Mouse (Mus musculus) thymus, adult 2 months (tissue): ENCODE data around the gene Mllt6. TPM values are rescaled to one million over a fixed set of nuclear protein-coding genes. Genes with fewer than 3 reads are reported as not detected.
A peak's percentile ranks its signal among the peaks of the same experiment; 100 is the strongest.

Source experiments
- DNase-seq: peaks from one replicate; pipeline ENCODE4 v3.0.0; 2021
- H3K27ac ChIP-seq: fragments of 200-500 bp; 2 replicates; pipeline ENCODE4 v1.5.1; 2012; ENCODE audit warnings: low read length, control low read depth; ENCODE audit not compliant: control insufficient read depth, insufficient read depth
- H3K27me3 ChIP-seq: fragments of 200-500 bp; 2 replicates; pipeline ENCODE4 v1.6.1; 2012; ENCODE audit warnings: mild to moderate bottlenecking, low read length, moderate library complexity, mixed read lengths; ENCODE audit not compliant: control insufficient read depth, insufficient read depth
- H3K36me3 ChIP-seq: fragments of 200-500 bp; 2 replicates; pipeline ENCODE4 v1.6.1; 2012; ENCODE audit warnings: mild to moderate bottlenecking, low read length, moderate library complexity; ENCODE audit not compliant: control insufficient read depth, insufficient read depth
- H3K4me1 ChIP-seq: fragments of 200-500 bp; replicated peaks from 2 replicates; pipeline ENCODE4 v1.6.1; 2012; ENCODE audit warnings: low read length; ENCODE audit not compliant: control insufficient read depth, insufficient read depth
- H3K4me3 ChIP-seq: fragments of 200-500 bp; 2 replicates; pipeline ENCODE4 v1.5.1; 2012; ENCODE audit warnings: mild to moderate bottlenecking, low read length, control low read depth, moderate library complexity; ENCODE audit not compliant: control insufficient read depth, insufficient read depth
- CTCF ChIP-seq: fragments of 200-500 bp; IDR thresholded peaks from 2 replicates; pipeline ENCODE4 v1.5.1; 2012; ENCODE audit warnings: mild to moderate bottlenecking, control low read depth, low read length, moderate library complexity, borderline replicate concordance; ENCODE audit not compliant: control insufficient read depth, poor library complexity, insufficient read depth; ENCODE audit errors: extremely low read depth
- POLR2A ChIP-seq: fragments of 200-500 bp; IDR thresholded peaks from 2 replicates; pipeline ENCODE4 v1.6.1; 2012; ENCODE audit warnings: mild to moderate bottlenecking, low read length, control low read depth, moderate library complexity; ENCODE audit not compliant: control insufficient read depth, poor library complexity, insufficient read depth; ENCODE audit errors: extremely low read depth
- WGBS: fragments of 180-500 bp; shearing (Covaris S2); methylation state at CpG from one replicate; pipeline ENCODE4 v1.1.7; 2018; 5-methylcytosine and 5-hydroxymethylcytosine counted together
- polyA plus RNA-seq: library from polyadenylated mRNA; depleted of rRNA; stranded (reverse); fragments of >200 nt; gene quantifications from 2 replicates; pipeline ENCODE4 v1.2.3, GENCODE M21; 2012

Gene Mllt6
- polyA plus RNA-seq, 1 experiment, result 89.5 TPM

GRCm38 (mm10) chr11:97712286-97712685 is 49.1 kb downstream of the Mllt6 start:
- H3K4me1 ChIP-seq, result peaks cover 10% of the 10 kb centered on the region
- H3K4me3 ChIP-seq, result no peak overlapping the region
- H3K27ac ChIP-seq, result no peak overlapping the region
- peaks cover 28% of the 10 kb centered on the region for H3K36me3 ChIP-seq
- no peaks in the 10 kb centered on the region for H3K27me3 ChIP-seq
- TF ChIP-seq POLR2A (no peak), CTCF (no peak)
- DNase-seq, result no peak
- 98% methylated on average over 15 of the region's 15 CpGs for WGBS

- WGBS, result 95% methylated on average over 8 of the region's 8 CpGs
- no peak for TF ChIP-seq CTCF
- no peak for TF ChIP-seq POLR2A
- Histone ChIP-seq H3K27me3 (no peaks in the 10 kb centered on the region), H3K36me3 (peaks cover 30% of the 10 kb centered on the region), H3K27ac (no peak overlapping the region), H3K4me1 (peaks cover 19% of the 10 kb centered on the region), H3K4me3 (no peak overlapping the region)
- no peak for DNase-seq
Measured at GRCm38 (mm10) chr11:97713896-97714295, 50.7 kb downstream of the Mllt6 start.

GRCm38 (mm10) chr11:97714356-97714755 is 51.1 kb downstream of the Mllt6 start:
- 98% methylated on average over 3 of the region's 3 CpGs for WGBS
- no peaks in the 10 kb centered on the region for H3K27me3 ChIP-seq
- TF ChIP-seq CTCF (no peak), POLR2A (no peak)
- H3K36me3 ChIP-seq, result peaks cover 31% of the 10 kb centered on the region
- H3K4me3 ChIP-seq, result no peak overlapping the region
- H3K4me1 ChIP-seq, result peaks cover 23% of the 10 kb centered on the region
- no peak for DNase-seq
- H3K27ac ChIP-seq, result no peak overlapping the region

DNA sequence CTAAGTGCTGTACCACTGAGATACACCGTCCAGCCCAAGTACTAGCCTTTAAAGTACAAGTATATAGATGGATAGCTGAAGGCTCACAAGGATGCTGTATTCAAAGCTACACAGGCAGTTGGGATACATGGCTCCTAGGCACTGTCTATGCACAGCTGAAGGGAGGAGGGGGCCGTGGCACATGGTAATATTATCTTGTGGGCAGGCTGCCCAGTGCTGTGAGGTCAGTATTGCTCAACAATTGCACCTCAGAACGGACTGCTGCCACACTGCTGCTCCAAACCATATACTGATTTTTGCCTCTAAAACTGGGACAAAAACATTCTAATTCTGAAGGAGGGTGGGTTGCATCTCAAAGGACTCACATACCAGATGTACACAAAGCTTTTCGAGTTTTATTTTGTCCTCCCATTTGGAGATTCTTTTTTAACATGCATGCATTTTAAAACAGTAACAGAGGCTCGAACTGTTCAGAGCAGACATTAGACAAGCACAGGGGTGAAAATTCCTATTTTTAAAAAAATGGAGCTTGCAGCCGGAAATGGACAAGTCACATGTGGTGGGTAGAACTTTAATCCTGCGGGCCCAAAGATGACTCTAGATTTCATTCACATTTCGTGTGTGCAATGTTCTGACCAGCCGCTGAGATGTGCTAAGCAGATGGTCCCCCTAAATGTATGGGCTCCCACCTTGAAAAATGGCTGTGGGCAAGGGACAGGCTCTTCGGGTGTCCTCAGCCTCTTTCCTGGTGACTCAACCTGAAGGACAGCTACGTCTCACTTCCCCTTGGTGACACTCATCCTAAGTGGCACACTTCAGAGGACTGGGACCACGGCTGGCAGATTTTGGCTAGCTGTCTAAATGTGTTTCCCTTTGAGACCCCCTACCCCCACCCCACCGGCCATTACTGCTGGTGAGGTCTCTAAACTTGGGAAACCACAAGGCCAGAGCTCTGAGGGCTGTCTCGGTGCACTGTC is 51.9 kb downstream of the Mllt6 start:
- Histone ChIP-seq H3K27me3 (no peaks in the 10 kb centered on the region), H3K4me3 (no peak overlapping the region), H3K36me3 (peaks cover 37% of the 10 kb centered on the region), H3K27ac (no peak overlapping the region), H3K4me1 (peaks cover 29% of the 10 kb centered on the region)
- TF ChIP-seq POLR2A (no peak), CTCF (no peak)
- WGBS, result 92% methylated on average over 14 of the region's 14 CpGs
- DNase-seq, result no peak

DNA sequence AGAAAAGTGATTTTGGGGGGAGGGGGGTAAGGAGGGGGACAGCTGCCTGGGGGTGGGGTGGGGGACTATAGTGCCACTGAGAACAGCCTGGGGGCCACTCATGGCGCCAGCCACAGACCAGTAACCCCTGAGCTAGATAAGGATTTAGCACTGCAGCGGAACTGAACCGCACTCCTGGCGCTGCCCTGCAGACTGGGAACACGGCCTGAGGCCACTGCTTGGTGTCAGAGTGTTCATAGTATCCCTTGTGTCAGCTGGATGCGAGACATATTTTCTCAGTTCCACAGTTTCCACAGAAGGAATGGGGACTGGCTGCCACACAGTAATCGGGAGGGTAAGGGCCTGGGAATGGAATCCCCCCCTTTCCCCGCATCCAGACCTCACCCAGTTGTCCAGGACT is 52.8 kb downstream of the Mllt6 start:
- TF ChIP-seq CTCF (no peak), POLR2A (no peak)
- Histone ChIP-seq H3K36me3 (peaks cover 39% of the 10 kb centered on the region), H3K4me1 (peaks cover 25% of the 10 kb centered on the region), H3K27me3 (no peaks in the 10 kb centered on the region), H3K27ac (no peak overlapping the region), H3K4me3 (no peak overlapping the region)
- no peak for DNase-seq
- WGBS, result 97% methylated on average over 8 of the region's 8 CpGs

- 82% methylated on average over 26 of the region's 26 CpGs for WGBS
- H3K4me3 ChIP-seq, result no peak overlapping the region
- no peak for TF ChIP-seq CTCF
- H3K36me3 ChIP-seq, result peaks cover 49% of the 10 kb centered on the region
- no peak for DNase-seq
- H3K27ac ChIP-seq, result peak overlapping the region; percentile 7; the same call in 1 of the 2 replicates
- no peaks in the 10 kb centered on the region for H3K27me3 ChIP-seq
- H3K4me1 ChIP-seq, result peaks cover 18% of the 10 kb centered on the region
Measured at GRCm38 (mm10) chr11:97717369-97718280, 54.4 kb downstream of the Mllt6 start.
